Mouse (Mus musculus): ENCODE data around the gene Vipr1.

Gene Vipr1

DNA sequence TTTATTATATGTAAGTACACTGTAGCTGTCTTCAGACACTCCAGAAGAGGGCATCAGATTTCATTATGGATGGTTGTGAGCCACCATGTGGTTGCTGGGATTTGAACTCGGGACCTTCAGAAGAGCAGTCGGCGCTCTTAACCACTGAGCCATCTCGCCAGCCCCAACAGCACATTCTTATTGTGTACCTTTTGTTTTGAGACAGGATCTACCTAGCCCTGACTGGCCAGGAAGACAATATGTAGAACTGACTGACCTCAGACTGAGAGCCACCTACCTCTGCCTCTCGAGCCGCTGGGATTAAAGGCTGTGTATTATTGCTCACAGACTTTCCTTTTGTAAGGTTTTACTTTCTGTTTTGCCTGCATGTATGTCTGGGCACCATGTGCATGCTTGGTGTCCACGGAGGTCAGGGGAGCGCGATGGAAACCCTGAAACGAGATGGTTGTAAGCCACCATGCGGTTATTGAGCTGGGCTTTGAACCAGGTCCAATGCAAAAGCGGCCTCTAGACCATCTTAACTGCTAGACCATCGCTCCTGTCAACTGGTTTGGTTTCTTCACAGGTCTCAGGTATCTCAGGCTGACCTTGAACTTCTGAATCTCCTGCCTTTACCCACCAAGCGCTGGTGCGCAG lies 75.7 kb downstream of the Vipr1 start:
- DNase-seq (ENCODE audit: low spot score in 2 of 2) = no peak

DNA sequence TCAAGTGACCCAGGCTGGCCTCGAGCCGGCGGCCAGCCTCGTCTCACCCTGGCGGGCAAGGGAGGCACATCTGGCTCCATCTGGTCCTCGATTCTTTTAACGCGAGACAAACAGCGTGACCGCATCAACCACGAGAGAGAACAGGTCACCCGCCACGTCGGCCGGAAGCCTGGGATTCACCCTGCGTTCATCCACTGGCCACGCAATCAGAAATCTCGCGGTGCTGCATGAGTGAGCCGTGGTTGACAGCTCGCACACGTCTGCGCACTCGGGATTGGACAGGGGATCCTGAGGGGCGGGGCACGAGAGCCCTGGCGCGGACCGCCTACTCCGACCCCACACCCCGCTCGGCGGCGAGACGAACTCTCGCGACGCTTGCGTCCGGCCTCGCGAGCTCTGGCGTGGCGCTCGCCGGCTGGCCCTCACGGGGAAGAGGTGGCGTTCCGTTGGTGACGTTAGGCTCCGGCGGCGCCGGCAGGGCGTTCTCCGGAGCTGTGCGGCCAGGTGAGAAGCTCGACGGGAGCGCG lies 76.3 kb downstream of the Vipr1 start, which contains the start of gene Nktr:
Gene Nktr, plus strand, starts transcription at position 378 of the 527 bp plus-strand sequence.
- peak; percentile 96 to 98 for DNase-seq (ENCODE audit: low spot score in 2 of 2)

DNA sequence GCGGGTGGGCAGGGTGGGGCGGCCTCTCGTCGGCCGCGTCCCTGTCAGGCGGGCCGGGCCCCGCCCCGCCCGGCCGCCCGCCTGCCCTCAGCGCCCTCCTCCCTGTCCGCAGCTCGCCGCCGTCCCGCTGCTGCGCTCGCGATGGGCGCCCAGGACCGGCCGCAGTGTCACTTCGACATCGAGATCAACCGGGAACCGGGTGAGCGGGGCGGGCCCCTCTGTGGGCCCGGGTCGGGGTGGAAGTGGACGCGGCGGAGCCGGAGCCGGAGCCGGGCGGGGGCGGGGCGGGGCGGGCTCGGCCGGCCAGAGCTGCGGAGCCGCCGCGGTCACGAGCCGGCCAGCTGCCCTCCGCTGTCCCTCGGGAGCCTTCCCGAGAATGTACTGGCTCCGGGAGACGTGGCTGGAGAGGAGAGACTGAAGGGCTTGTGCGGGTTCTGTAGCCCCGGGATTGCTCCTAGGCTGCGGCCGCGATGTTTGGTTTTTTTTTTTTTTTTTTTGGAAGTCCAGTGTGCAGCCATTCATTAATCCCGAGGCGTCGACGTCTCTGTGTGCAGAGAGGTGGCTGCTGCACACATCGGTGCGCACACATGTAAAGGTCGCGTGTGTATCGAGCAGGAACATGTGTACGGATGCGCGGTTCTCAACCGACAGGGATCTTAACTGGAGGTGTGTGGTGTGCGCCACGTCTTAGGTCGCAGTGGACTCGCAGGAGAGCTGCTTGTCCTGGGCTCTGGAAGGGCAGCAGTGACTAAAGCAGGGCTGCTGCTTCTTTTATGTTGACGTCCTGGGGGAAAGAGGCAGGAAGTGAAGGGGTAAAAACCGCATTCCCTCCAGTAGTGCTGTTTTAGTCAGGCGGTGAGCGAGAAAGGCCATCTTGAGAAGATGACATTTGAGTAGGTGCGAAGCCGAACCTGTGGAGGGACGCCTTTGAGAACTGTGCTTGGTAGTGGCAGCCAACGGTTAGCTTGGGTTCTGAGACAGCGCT lies 77.1 kb downstream of the Vipr1 start:
- DNase-seq (ENCODE audit: low spot score in 2 of 2) = peak; percentile 58 to 85
